Mouse (Mus musculus): Measurements from ENCODE around the gene 5730409E04Rik. TPM values are rescaled to one million over a fixed set of nuclear protein-coding genes. Genes with fewer than 3 reads are reported as not detected.

The 5730409E04Rik gene
- polyA plus RNA-seq, 1 experiment from 2014 or later = 3.4 TPM

DNA sequence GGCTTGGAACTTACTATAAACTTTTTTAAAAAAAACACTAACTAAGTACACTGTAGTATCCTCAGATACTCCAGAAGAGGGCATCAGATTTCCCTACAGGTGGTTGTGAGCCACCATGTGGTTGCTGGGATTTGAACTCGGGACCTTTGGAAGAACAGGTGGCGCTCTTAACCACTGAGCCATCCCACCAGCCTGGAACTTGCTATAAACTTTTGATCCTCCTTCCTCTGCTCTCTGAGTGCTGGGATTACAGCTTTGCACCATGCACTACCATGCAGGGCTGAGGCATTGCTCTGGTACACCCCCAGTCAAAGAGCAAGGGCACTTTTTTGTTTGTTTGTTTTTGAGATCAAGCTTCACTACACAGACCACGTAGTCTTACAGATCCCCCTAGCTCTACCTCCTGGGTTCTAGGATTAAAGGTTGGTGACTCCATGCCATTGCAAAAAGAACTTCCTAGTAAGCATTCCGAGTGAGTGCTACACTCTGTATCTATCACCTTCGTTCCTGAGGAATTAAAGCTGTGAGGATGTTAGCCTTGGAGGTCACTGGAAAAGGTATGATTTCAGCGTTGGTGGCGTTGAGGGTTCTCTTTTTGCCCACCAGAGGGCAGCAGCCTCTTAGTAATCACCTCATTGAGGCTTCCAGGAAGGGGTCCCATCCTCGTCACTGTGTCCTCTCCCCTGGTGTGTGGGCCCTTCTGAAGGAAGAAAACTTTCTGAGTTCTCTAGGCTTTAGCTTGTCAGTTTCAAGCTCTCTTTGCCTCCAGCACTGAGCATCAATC is 9.5 kb upstream of the 5730409E04Rik start:
- peak; percentile 87 for DNase-seq (ENCODE audit: low spot score)
- peaks cover 2% of the 10 kb centered on the region; the same call in 1 of the 2 replicates for H3K27me3 ChIP-seq (replicated peaks; ENCODE audit: control insufficient read depth, insufficient read depth, low read length)
- H3K9ac ChIP-seq (ENCODE audit: low read length) = no peak overlapping the region
- H3K4me2 ChIP-seq (ENCODE audit: low read length) = no peak overlapping the region
- WGBS = 35% methylated on average over 8 of the region's 8 CpGs
- H3K36me3 ChIP-seq (ENCODE audit: control insufficient read depth, insufficient read depth, low read length) = no peaks in the 10 kb centered on the region
- no peak overlapping the region for H3K4me3 ChIP-seq (ENCODE audit: low read depth, low read length)
- peaks cover 3% of the 10 kb centered on the region; the same call in 1 of the 2 replicates for H3K4me1 ChIP-seq (ENCODE audit: control insufficient read depth, insufficient read depth, low read length)
- H3K9me3 ChIP-seq (replicated peaks; ENCODE audit: control insufficient read depth, low read length) = no peaks in the 10 kb centered on the region
- no peak overlapping the region for H3K27ac ChIP-seq (ENCODE audit: low read depth, low read length)
- ATAC-seq = 0 out of 2 replicates have a peak, but pooled peaks have one; percentile 19

DNA sequence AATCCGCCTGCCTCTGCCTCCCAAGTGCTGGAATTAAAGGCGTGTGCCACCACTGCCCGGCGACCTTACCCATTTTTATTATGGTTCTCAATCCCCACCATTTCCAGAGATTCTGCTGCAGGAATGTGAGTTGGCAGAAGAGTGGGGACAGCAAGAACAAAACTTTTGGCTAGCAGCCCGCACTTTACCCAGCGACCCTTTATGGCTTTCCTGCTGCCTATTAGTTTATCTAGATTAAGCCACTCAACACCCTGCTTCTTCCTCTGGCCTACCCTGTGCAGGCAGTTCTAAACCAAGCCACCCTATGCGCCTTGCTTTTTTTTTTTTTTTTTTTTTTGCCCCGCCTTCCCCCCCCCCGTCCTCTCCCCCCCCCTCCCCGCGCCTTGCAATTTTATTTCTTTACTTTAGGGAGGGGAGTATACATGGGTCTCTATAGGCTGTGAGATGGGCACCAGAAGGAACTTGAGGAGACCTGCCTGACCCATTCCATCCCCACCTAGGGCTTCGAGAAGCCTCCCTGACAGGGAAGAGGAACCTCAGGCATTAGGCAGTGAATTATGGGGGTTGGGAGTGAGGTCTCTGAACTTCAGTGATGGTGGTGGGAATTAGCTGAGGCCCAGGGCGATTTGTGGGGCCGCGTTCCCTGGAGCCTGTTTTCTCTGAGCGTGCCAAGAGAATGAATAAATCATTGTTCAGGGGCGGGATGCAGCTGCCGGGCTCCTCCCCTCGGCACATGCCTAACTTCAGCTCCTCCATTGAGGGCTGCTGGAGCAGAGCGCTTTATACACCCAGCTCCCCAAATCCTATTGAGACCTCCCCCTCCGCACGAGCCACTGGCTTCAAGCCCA is 7.8 kb upstream of the 5730409E04Rik start:
- no peaks in the 10 kb centered on the region for H3K9me3 ChIP-seq (replicated peaks; ENCODE audit: control insufficient read depth, low read length)
- ATAC-seq (peak; percentile 95), DNase-seq (ENCODE audit: low spot score) (peak; percentile 91)
- H3K27me3 ChIP-seq (replicated peaks; ENCODE audit: control insufficient read depth, insufficient read depth, low read length) = peaks cover 10% of the 10 kb centered on the region; the same call in 1 of the 2 replicates
- peak overlapping the region; percentile 3; the same call in 1 of the 2 replicates for H3K27ac ChIP-seq (ENCODE audit: low read depth, low read length)
- H3K4me2 ChIP-seq (ENCODE audit: low read length) = peak overlapping the region; percentile 41
- 18% methylated on average over 19 of the region's 22 CpGs for WGBS
- H3K9ac ChIP-seq (ENCODE audit: low read length) = peak overlapping the region; percentile 35
- no peaks in the 10 kb centered on the region for H3K36me3 ChIP-seq (ENCODE audit: control insufficient read depth, insufficient read depth, low read length)
- H3K4me3 ChIP-seq (ENCODE audit: low read depth, low read length) = 0 out of 2 replicates have a peak overlapping the region, but pooled peaks have one; percentile 2
- peaks cover 3% of the 10 kb centered on the region; the same call in 1 of the 2 replicates for H3K4me1 ChIP-seq (ENCODE audit: control insufficient read depth, insufficient read depth, low read length)

DNA sequence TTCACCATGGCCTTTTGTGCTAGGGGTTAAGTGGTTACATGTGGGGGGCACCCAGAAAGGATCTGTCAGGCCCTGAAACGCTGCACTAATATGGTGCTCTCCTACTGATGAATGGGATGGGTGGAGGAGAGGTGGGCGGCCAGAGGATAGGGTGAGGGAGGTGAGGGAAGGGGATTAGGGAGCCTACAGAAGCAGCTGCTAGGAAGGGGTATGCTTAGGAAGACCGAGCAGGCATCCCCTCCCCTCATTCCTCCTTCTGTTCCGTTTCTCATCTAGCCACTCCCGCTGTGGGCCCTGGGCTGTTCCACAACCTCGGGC is 7.2 kb upstream of the 5730409E04Rik start:
- H3K4me2 ChIP-seq (ENCODE audit: low read length) = peak overlapping the region; percentile 41
- H3K27ac ChIP-seq (ENCODE audit: low read depth, low read length) = peak overlapping the region; percentile 3; the same call in 1 of the 2 replicates
- 0 out of 2 replicates have a peak overlapping the region, but pooled peaks have one; percentile 2 for H3K4me3 ChIP-seq (ENCODE audit: low read depth, low read length)
- no peaks in the 10 kb centered on the region for H3K36me3 ChIP-seq (ENCODE audit: control insufficient read depth, insufficient read depth, low read length)
- H3K4me1 ChIP-seq (ENCODE audit: control insufficient read depth, insufficient read depth, low read length) = peaks cover 3% of the 10 kb centered on the region; the same call in 1 of the 2 replicates
- H3K9ac ChIP-seq (ENCODE audit: low read length) = peak overlapping the region; percentile 35
- 0% methylated on average over 6 of the region's 6 CpGs for WGBS
- no peak for DNase-seq (ENCODE audit: low spot score)
- H3K9me3 ChIP-seq (replicated peaks; ENCODE audit: control insufficient read depth, low read length) = no peaks in the 10 kb centered on the region
- ATAC-seq = peak; percentile 75
- H3K27me3 ChIP-seq (replicated peaks; ENCODE audit: control insufficient read depth, insufficient read depth, low read length) = peaks cover 10% of the 10 kb centered on the region; the same call in 1 of the 2 replicates

DNA sequence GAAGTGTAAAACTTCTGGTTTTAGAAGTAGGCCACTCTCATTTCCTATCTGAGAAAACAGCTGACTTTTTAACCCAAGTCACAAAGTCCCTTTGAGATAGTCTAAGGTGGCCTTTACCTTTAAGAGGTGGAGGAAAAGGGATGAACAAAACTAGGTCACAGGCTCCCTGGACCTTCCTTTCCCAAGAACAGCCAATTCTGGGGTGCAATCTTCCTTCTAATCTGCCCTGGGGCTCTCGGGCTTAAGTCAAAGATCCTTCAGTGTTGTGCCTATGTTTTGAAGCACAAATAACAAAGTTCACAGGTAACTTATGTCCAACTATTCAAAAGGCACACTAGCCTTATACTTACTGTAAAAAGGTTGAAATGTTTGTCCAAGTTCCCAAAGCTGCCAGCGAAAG is 5.5 kb upstream of the 5730409E04Rik start:
- H3K9ac ChIP-seq (ENCODE audit: low read length) = no peak overlapping the region
- peaks cover 10% of the 10 kb centered on the region; the same call in 1 of the 2 replicates for H3K27me3 ChIP-seq (replicated peaks; ENCODE audit: control insufficient read depth, insufficient read depth, low read length)
- no peaks in the 10 kb centered on the region for H3K9me3 ChIP-seq (replicated peaks; ENCODE audit: control insufficient read depth, low read length)
- peaks cover 3% of the 10 kb centered on the region; the same call in 1 of the 2 replicates for H3K4me1 ChIP-seq (ENCODE audit: control insufficient read depth, insufficient read depth, low read length)
- H3K36me3 ChIP-seq (ENCODE audit: control insufficient read depth, insufficient read depth, low read length) = no peaks in the 10 kb centered on the region
- ATAC-seq (no peak), DNase-seq (ENCODE audit: low spot score) (no peak)
- H3K4me3 ChIP-seq (ENCODE audit: low read depth, low read length) = no peak overlapping the region
- 77% methylated on average over 2 of the region's 2 CpGs for WGBS
- no peak overlapping the region for H3K27ac ChIP-seq (ENCODE audit: low read depth, low read length)
- H3K4me2 ChIP-seq (ENCODE audit: low read length) = no peak overlapping the region

DNA sequence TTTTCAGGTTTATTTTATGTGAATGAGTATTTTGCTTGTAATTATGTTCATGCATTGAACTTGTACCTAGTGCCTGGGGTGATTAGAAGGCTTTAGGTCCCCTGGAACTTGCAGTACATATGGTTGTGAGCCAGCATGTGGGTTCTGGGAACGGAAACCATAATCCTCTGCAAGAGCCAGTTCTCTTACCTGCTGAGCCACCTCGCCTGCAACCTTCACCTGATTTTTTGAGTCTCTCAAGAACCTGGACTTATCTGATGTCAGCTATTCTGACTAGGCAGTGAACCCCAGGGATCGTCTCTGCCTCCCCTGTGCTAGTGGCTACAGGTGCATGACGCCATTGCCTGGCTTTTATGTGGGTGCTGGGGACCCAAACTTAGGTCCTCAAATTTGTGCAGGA is 3.9 kb upstream of the 5730409E04Rik start:
- WGBS = 88% methylated on average over 4 of the region's 4 CpGs
- Histone ChIP-seq H3K9me3 (replicated peaks; ENCODE audit: control insufficient read depth, low read length) (no peaks in the 10 kb centered on the region), H3K36me3 (ENCODE audit: control insufficient read depth, insufficient read depth, low read length) (no peaks in the 10 kb centered on the region), H3K4me3 (ENCODE audit: low read depth, low read length) (no peak overlapping the region), H3K27me3 (replicated peaks; ENCODE audit: control insufficient read depth, insufficient read depth, low read length) (peaks cover 10% of the 10 kb centered on the region; the same call in 1 of the 2 replicates), H3K4me1 (ENCODE audit: control insufficient read depth, insufficient read depth, low read length) (peaks cover 3% of the 10 kb centered on the region; the same call in 1 of the 2 replicates), H3K27ac (ENCODE audit: low read depth, low read length) (no peak overlapping the region), H3K4me2 (ENCODE audit: low read length) (no peak overlapping the region), H3K9ac (ENCODE audit: low read length) (no peak overlapping the region)
- ATAC-seq (no peak), DNase-seq (ENCODE audit: low spot score) (no peak)

DNA sequence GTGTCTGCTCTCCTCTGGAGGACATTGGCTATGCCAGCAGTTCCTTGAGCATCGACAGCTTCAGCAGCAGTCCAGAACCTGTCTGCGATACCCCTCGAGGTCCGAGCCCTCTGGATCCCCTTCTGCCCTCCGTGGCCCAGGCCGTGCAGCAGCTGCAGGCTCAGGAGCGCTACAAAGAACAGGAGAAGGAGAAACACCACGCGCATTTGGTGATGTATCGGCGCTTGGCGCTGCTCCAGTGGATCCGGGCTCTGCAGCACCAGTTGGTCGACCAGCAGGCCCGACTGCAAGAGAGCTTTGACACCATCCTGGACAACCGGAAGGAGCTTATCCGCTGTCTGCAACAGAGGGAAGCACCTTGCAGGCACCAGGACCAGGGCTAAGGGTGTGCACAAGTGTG is 2.4 kb downstream of the 5730409E04Rik start:
- Histone ChIP-seq H3K9ac (ENCODE audit: low read length) (no peak overlapping the region), H3K36me3 (ENCODE audit: control insufficient read depth, insufficient read depth, low read length) (no peaks in the 10 kb centered on the region), H3K4me3 (ENCODE audit: low read depth, low read length) (no peak overlapping the region), H3K27me3 (replicated peaks; ENCODE audit: control insufficient read depth, insufficient read depth, low read length) (no peaks in the 10 kb centered on the region), H3K27ac (ENCODE audit: low read depth, low read length) (no peak overlapping the region), H3K4me2 (ENCODE audit: low read length) (no peak overlapping the region), H3K9me3 (replicated peaks; ENCODE audit: control insufficient read depth, low read length) (no peaks in the 10 kb centered on the region), H3K4me1 (ENCODE audit: control insufficient read depth, insufficient read depth, low read length) (no peaks in the 10 kb centered on the region)
- WGBS = 93% methylated on average over 17 of the region's 17 CpGs
- no peak for DNase-seq (ENCODE audit: low spot score)
- ATAC-seq = no peak

DNA sequence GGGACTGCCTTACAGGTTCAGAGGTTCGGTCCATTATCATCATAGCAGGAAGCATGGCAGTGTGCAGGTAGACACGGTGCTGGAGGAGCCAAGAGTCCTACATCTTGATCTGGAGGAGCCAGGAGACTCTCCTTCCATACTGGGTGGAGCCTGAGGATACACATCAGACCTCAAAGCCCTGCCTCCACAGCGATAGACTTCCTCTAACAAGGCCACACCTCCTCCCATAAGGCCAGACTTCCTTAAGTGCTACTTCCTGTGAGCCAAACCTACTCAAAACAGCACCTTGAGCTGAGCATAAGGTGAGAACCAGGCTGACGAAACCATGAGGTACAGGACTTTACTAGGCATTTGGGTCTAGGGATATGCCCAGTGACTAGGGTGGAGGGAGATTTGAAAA is 6.7 kb downstream of the 5730409E04Rik start:
- 83% methylated on average over 4 of the region's 4 CpGs for WGBS
- H3K27ac ChIP-seq (ENCODE audit: low read depth, low read length) = no peak overlapping the region
- no peak overlapping the region for H3K9ac ChIP-seq (ENCODE audit: low read length)
- H3K4me1 ChIP-seq (ENCODE audit: control insufficient read depth, insufficient read depth, low read length) = no peaks in the 10 kb centered on the region
- no peaks in the 10 kb centered on the region for H3K36me3 ChIP-seq (ENCODE audit: control insufficient read depth, insufficient read depth, low read length)
- no peak for DNase-seq (ENCODE audit: low spot score)
- H3K4me3 ChIP-seq (ENCODE audit: low read depth, low read length) = no peak overlapping the region
- no peak for ATAC-seq
- no peaks in the 10 kb centered on the region for H3K27me3 ChIP-seq (replicated peaks; ENCODE audit: control insufficient read depth, insufficient read depth, low read length)
- H3K4me2 ChIP-seq (ENCODE audit: low read length) = no peak overlapping the region
- H3K9me3 ChIP-seq (replicated peaks; ENCODE audit: control insufficient read depth, low read length) = no peaks in the 10 kb centered on the region; the same call in 1 of the 2 replicates

DNA sequence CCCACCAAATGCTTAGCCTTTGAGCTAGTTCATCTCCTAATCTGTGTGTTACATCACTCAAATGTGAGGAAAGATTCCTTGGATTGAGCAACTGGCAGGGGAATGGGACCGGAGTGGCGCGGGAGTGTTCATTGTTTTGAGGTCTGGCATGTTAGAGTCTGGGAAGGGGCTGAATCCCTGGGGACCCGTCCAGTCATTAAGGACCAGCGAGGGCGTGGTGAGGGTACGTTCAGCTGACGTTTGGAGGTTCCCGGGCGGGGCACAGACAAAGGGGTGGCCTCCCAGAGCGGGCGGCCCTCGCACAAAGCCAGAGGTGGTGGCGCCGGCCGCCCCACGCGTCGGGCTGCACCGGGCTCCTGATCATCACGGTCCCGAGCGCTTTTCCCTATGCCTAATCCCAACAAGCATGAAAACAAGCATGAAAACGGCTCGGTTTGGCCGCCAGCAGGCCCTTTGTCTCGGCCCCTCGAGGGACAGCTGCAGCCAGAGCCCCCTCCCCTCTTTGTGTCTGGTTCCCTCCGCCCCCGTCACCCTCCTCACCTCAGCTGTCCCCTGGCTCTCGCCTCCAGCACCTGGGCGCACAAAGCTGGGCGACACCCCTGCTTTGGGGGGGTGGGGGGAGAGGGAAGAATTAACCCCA is 10.2 kb downstream of the 5730409E04Rik start:
- peak overlapping the region; percentile 56 for H3K9ac ChIP-seq (ENCODE audit: low read length)
- under 1% methylated on average over 33 of the region's 33 CpGs for WGBS
- DNase-seq (ENCODE audit: low spot score) (peak; percentile 62), ATAC-seq (peak; percentile 82)
- H3K9me3 ChIP-seq (replicated peaks; ENCODE audit: control insufficient read depth, low read length) = no peaks in the 10 kb centered on the region; the same call in 1 of the 2 replicates
- H3K27me3 ChIP-seq (replicated peaks; ENCODE audit: control insufficient read depth, insufficient read depth, low read length) = no peaks in the 10 kb centered on the region
- no peaks in the 10 kb centered on the region for H3K4me1 ChIP-seq (ENCODE audit: control insufficient read depth, insufficient read depth, low read length)
- peak overlapping the region; percentile 27; the same call in 1 of the 2 replicates for H3K27ac ChIP-seq (ENCODE audit: low read depth, low read length)
- H3K4me3 ChIP-seq (ENCODE audit: low read depth, low read length) = peak overlapping the region; percentile 20
- peak overlapping the region; percentile 43 for H3K4me2 ChIP-seq (ENCODE audit: low read length)
- no peaks in the 10 kb centered on the region for H3K36me3 ChIP-seq (ENCODE audit: control insufficient read depth, insufficient read depth, low read length)
